Mouse (Mus musculus) hindbrain, postnatal 0 days (tissue): ENCODE data around the gene Gab1. TPM values are rescaled to one million over a fixed set of nuclear protein-coding genes. Genes with fewer than 3 reads are reported as not detected.

Source experiments
- ATAC-seq: fragments of 200-750 bp; cut with Nextera tagmentation; 2 replicates; pipeline ENCODE4 v1.8.0; 2017; ENCODE audit warnings: mild to moderate bottlenecking, moderate TSS enrichment, moderate library complexity
- DNase-seq: peaks from one replicate; pipeline ENCODE4 v3.0.0-alpha.2; 2015; ENCODE audit warnings: low spot score
- H3K27ac ChIP-seq: fragments of 300-500 bp; sonication (generic); 2 replicates; pipeline ENCODE4 v1.5.1; 2014; ENCODE audit warnings: mild to moderate bottlenecking
- H3K27me3 ChIP-seq: fragments of 300-500 bp; sonication (generic); 2 replicates; pipeline ENCODE4 v1.6.1; 2014; ENCODE audit warnings: low read length, mixed read lengths; ENCODE audit not compliant: insufficient read depth
- H3K36me3 ChIP-seq: fragments of 300-500 bp; sonication (generic); 2 replicates; pipeline ENCODE4 v1.6.1; 2014; ENCODE audit warnings: low read length, mixed read lengths; ENCODE audit not compliant: insufficient read depth
- H3K4me1 ChIP-seq: fragments of 300-500 bp; sonication (generic); 2 replicates; pipeline ENCODE4 v1.6.1; 2014; ENCODE audit warnings: antibody characterized with exemption, low read length, mixed read lengths; ENCODE audit not compliant: insufficient read depth
- H3K4me2 ChIP-seq: fragments of 300-500 bp; sonication (generic); 2 replicates; pipeline ENCODE4 v1.6.1; 2014; ENCODE audit warnings: low read depth, mild to moderate bottlenecking, low read length, moderate library complexity, mixed read lengths
- H3K4me3 ChIP-seq: fragments of 300-500 bp; sonication (generic); 2 replicates; pipeline ENCODE4 v1.5.1; 2014; ENCODE audit warnings: low read length
- H3K9ac ChIP-seq: fragments of 300-500 bp; sonication (generic); replicated peaks from 2 replicates; pipeline ENCODE4 v1.6.1; 2014; ENCODE audit warnings: mild to moderate bottlenecking, low read length, moderate library complexity, mixed read lengths
- H3K9me3 ChIP-seq: fragments of 300-500 bp; sonication (generic); 2 replicates; pipeline ENCODE4 v1.6.1; 2016; ENCODE audit warnings: low read length, mixed read lengths
- CTCF ChIP-seq: IDR thresholded peaks from 2 replicates; pipeline ENCODE4 v1.5.1; 2016; ENCODE audit warnings: antibody characterized with exemption, control low read depth, low read depth
- WGBS: fragments of 180-500 bp; shearing (Covaris S2); extraction: QIAGEN DNeasy Blood & Tissue Kit; methylation state at CpG from one replicate; pipeline ENCODE4 v1.1.7; 2014; 5-methylcytosine and 5-hydroxymethylcytosine counted together
- polyA plus RNA-seq: library from polyadenylated mRNA; unstranded; fragments of >200 nt; fragmentation: Nextera tagmentation; extraction: Ambion mirVana; gene quantifications from 2 replicates; pipeline ENCODE4 v1.2.1, GENCODE M21; 2015
- total RNA-seq: library from RNA; depleted of rRNA; stranded (reverse); fragments of >200 nt; gene quantifications from 2 replicates; pipeline ENCODE4 v1.2.3, GENCODE M21; 2014

Gene Gab1
- total and polyA plus RNA-seq, 2 experiments from 2014 or later: 14.0 to 32.7 TPM

DNA sequence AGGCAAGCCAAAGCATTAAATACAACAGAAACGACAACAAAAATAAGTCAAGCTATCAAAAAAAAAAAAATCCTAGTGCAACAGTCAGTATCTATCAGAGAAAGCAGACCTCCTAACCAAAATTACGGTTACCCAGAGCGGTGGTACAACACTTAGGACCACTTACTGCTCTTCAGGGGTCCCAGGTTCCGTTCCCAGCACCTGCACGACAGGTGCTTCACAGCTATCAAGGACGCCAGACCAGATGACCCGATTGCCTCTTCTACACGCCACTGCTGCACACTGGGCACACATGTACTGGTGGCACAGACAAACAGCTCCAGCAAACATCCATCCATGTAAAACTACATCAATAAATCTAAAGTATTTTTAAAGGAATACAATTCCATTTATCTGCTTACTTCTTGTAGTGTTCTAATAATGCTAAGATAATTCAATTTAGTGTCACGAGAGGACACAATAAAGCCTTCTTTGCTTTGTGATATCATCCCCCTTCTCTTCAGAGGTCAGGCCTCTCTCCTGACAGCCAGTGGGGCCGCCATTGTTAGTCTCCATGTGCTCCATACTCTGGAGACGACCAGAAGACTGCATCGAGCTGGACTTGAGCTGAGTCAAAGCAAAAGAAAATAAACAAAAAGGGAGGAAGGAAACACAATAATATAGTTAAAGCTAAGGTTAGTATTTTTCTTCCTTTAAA, 12.2 kb downstream of the Gab1 start:
- H3K4me2 ChIP-seq: no peak overlapping the region
- peaks cover 16% of the 10 kb centered on the region; the same call in 1 of the 2 replicates for H3K4me1 ChIP-seq
- ATAC-seq (no peak), DNase-seq (no peak)
- H3K9me3 ChIP-seq: no peaks in the 10 kb centered on the region
- TF ChIP-seq CTCF: no peak
- no peaks in the 10 kb centered on the region for H3K36me3 ChIP-seq
- no peak overlapping the region for H3K27ac ChIP-seq
- no peak overlapping the region for H3K4me3 ChIP-seq
- WGBS: 76% methylated on average over 12 of the region's 12 CpGs
- no peak overlapping the region for H3K9ac ChIP-seq
- H3K27me3 ChIP-seq: no peaks in the 10 kb centered on the region

DNA sequence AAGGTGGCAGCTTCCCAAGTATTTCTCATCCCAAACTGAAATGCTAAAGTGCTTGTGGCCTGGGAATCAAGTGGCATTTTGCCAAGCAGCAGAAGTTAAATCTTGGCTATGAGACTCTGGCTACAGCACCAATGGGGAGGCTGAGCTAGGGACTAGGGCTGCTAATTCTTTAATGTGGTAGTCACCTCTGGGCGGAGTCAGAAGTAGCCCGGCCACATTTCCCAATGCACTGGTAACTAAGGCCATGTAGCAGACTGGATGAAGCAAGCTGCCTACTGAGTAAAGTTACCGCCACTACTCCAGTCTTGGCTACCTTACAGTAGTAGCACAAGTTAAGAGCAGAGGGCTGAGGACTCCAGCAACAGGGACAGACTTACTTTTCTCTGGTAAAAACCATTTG, 12.7 kb downstream of the Gab1 start:
- H3K4me3 ChIP-seq: no peak overlapping the region
- no peak overlapping the region for H3K9ac ChIP-seq
- H3K9me3 ChIP-seq: no peaks in the 10 kb centered on the region
- no peaks in the 10 kb centered on the region for H3K36me3 ChIP-seq
- no peaks in the 10 kb centered on the region for H3K27me3 ChIP-seq
- TF ChIP-seq CTCF: no peak
- 51% methylated on average over 3 of the region's 3 CpGs for WGBS
- no peak overlapping the region for H3K4me2 ChIP-seq
- H3K27ac ChIP-seq: no peak overlapping the region
- H3K4me1 ChIP-seq: peaks cover 16% of the 10 kb centered on the region; the same call in 1 of the 2 replicates
- DNase-seq (peak; percentile 54), ATAC-seq (no peak)

GRCm38 (mm10) chr8:80865181-80865784, 15.0 kb downstream of the Gab1 start:
- Histone ChIP-seq H3K4me3 (no peak overlapping the region), H3K27ac (peak overlapping the region; percentile 69), H3K27me3 (no peaks in the 10 kb centered on the region), H3K9me3 (no peaks in the 10 kb centered on the region), H3K36me3 (no peaks in the 10 kb centered on the region), H3K4me1 (peaks cover 9% of the 10 kb centered on the region; the same call in 1 of the 2 replicates), H3K4me2 (no peak overlapping the region), H3K9ac (no peak overlapping the region)
- 45% methylated on average over 8 of the region's 8 CpGs for WGBS
- DNase-seq: peak; percentile 58
- peak; percentile 43 for TF ChIP-seq CTCF
- ATAC-seq: peak; percentile 75

DNA sequence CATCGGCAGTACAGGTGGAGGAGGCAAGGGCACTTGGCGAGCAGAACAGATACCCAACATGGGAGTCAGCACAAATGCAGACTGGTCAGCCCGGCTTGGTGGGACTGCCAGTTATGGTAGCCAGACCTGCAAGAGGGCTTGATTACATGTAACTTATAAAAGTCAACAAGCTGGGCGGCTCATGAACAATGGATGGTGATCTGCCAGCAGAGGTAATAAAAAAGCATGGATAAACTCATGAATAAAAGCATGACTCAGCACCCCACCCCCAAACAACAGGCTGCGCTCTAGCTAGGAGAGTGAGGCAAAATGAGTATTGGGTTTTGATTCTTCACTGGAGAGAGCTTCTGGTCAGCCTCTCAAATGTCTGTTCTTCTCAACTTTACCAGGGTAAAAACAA, 16.9 kb downstream of the Gab1 start:
- Histone ChIP-seq H3K9ac (no peak overlapping the region), H3K4me2 (no peak overlapping the region), H3K4me3 (no peak overlapping the region), H3K4me1 (peaks cover 9% of the 10 kb centered on the region; the same call in 1 of the 2 replicates), H3K27me3 (no peaks in the 10 kb centered on the region), H3K27ac (no peak overlapping the region), H3K9me3 (no peaks in the 10 kb centered on the region), H3K36me3 (no peaks in the 10 kb centered on the region)
- 80% methylated on average over 5 of the region's 5 CpGs for whole genome bisulfite sequencing
- no peak for TF ChIP-seq CTCF
- no peak for ATAC-seq
- DNase-seq: no peak

DNA sequence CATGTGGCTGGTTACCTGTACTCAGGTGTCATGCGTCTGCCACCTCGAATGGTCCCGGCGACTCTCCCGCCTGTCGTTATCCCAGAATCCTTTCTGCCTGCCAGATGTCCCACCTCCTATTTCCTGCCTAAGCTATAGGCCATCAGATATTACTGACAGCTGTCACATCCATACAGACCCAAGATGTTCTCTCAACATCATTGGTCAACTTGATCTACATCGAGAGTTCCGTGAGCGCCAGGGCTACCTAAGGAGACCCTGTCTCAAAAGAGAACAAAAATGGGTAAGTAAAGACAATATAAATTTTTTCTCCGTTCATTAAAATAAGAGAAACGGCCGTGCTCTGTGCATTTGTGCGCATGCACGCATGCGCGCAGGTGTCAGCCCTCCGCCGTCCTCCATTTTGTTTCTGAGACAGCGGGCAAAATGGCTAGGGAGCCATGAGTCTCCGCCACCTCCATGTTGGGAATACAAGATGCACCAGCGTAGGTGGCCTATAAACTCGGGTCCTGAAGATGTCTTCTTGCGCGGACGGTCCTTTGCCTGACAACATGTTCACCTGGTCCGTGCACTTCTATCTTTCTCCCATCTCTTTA, 21.0 kb downstream of the Gab1 start:
- no peak overlapping the region for H3K4me2 ChIP-seq
- no peak for TF ChIP-seq CTCF
- H3K27ac ChIP-seq: no peak overlapping the region
- H3K9me3 ChIP-seq: no peaks in the 10 kb centered on the region
- WGBS: 97% methylated on average over 26 of the region's 26 CpGs
- no peak overlapping the region for H3K4me3 ChIP-seq
- DNase-seq (no peak), ATAC-seq (no peak)
- H3K36me3 ChIP-seq: no peaks in the 10 kb centered on the region
- no peaks in the 10 kb centered on the region for H3K27me3 ChIP-seq
- H3K4me1 ChIP-seq: 0 out of 2 replicates have a peak, but pooled peaks cover 4% of the 10 kb centered on the region
- H3K9ac ChIP-seq: no peak overlapping the region

- Histone ChIP-seq H3K36me3 (no peaks in the 10 kb centered on the region), H3K4me2 (no peak overlapping the region), H3K27ac (no peak overlapping the region), H3K9me3 (no peaks in the 10 kb centered on the region), H3K4me3 (no peak overlapping the region), H3K9ac (no peak overlapping the region), H3K27me3 (no peaks in the 10 kb centered on the region), H3K4me1 (0 out of 2 replicates have a peak, but pooled peaks cover 5% of the 10 kb centered on the region)
- no peak for TF ChIP-seq CTCF
- DNase-seq (no peak), ATAC-seq (no peak)
- 95% methylated on average over 12 of the region's 12 CpGs for WGBS
These were observed 22.4 kb downstream of the Gab1 start for GRCm38 (mm10) chr8:80857851-80858367.
